Mouse (Mus musculus) Patski (cell line): Measurements from ENCODE around the gene Med11. TPM values are rescaled to one million over a fixed set of nuclear protein-coding genes. Genes with fewer than 3 reads are reported as not detected.

Experiments used
- ATAC-seq: fragments of 100-300 bp; one replicate; pipeline ENCODE4 v1.8.0; 2021
- CTCF ChIA-PET: fragments of 350-600 bp; sonication (Branson Sonifier 250); formaldehyde crosslinking; loops from one replicate; lab custom pipeline; 2022; ENCODE audit warnings: inconsistent platforms; lab: Charles Lee
- POLR2A ChIA-PET: fragments of 350-600 bp; sonication (Branson Sonifier 250); formaldehyde crosslinking; loops from one replicate; lab custom pipeline; 2022; ENCODE audit warnings: antibody characterized with exemption, inconsistent platforms; lab: Charles Lee
- DNase-seq: peaks from one replicate; pipeline ENCODE4 v3.0.0-alpha.2; 2011; ENCODE audit warnings: low read depth, low spot score
- H3K27me3 ChIP-seq: fragments of 371-371 bp; one replicate; pipeline ENCODE4 v1.5.1; 2021
- CTCF ChIP-seq: fragments of 100-300 bp; IDR thresholded peaks from one replicate; pipeline ENCODE4 v1.5.1; 2021
- in situ Hi-C: fragments of 300-500 bp; cut with MboI; formaldehyde crosslinking; loops from 3 replicates; pipeline ENCODE4 v1.11.1; 2018; ENCODE audit warnings: low pct_unique_long_range_greater_than_20kb, mixed read lengths
- polyA plus RNA-seq: library from polyadenylated mRNA; unstranded; gene quantifications from one replicate; pipeline ENCODE4 v1.2.3, GENCODE M21; 2021

Gene Med11
- polyA plus RNA-seq, 1 experiment from 2014 or later = 41.3 TPM

DNA sequence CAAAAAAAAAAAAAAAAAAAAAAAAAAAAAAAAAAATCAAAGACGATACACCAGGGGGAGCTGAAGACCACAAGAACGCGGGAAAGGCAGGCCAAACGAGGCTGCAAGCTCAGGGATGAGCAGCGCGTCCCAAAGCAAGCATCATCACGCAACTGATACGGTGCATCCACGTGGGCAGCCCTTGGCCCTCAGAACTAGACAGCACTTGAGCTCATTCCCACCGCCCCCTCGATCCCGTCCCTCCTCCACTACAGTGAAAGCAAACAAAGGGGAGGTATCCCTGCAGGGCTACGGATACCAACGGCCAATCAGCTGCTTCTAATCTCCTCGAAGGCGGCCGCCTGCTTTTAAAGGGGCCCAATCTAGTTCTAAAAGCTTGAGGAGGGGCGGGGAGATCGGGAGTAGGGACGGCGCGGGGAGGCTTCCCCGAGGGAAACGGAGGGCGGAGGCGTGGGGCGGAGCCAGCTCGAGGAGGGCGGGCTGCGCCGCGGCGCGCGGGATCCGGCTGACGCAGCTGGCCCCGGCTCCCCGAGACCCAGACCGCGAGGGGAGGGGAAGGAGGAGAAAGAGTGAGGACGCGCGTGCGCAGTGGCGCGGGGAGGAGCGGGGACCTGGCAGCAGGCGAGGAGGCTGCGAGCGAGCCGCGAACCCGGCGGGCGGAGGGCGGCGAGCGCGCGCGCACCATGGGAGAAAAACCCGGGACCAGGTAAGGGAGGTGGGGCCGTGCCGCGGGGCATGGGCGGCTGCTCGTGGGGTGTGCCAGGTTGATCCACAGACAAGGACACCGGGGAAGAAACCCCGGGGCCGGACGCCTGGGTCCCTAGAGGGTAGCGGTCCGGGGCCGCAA, 19.4 kb upstream of the Med11 start, which contains the start of gene Arrb2:
Gene Arrb2, plus strand, starts transcription at position 588 of the 847 bp plus-strand sequence.
- in situ Hi-C loops = no loop called here
- DNase-seq (peak; percentile 81), ATAC-seq (peak; percentile 94)
- TF ChIP-seq CTCF = no peak
- H3K27me3 ChIP-seq = peaks cover 7% of the 10 kb centered on the region
- ChIA-PET POLR2A (interaction anchor here (0.6 kb wide), 1 partner anchor 74 kb away, joined by 3 read pairs; no protein-coding TSS in a partner anchor), CTCF (interaction anchor here (0.7 to 2.1 kb wide), 12 partner anchors 14 to 270 kb away, joined by 3 to 11 read pairs (median 4); partner anchors contain the start of genes Med11 and Tm4sf5)

DNA sequence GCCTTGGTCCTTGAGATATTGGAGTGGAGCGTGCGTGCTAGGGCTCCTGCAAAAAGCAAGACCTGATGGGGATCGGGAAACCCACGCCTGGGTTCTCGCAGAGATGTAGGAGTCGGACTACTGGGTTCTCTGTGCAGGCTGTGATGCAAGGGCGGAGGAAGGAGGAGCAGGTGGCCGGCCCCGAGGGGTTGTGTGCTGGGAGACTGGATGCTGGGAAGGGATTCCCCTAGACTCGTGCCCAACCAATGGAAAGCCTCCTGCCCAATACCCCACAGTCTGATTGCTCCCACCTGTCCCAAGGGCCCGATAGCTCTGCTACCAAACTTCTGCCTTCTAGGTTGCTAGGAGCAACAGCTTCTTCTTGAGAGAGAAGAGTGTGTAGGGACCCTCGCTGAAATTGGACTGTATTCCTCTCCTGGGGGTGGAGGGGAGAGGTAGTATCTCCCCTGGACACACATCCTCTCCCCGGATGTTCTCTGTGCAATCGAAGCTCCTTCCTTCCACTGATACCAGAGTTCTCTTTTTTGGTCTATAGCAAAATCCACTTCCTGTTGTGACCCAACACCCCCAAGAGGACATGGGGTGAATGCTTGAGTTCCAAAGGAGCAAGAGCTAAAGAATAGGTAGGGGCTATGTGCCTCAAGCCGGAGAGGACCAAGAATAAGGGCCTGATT, 18.7 kb upstream of the Med11 start:
- CTCF ChIA-PET = interaction anchor here (1.3 to 2.1 kb wide), 2 partner anchors 17 to 67 kb away, joined by 6 to 11 read pairs; no protein-coding TSS in a partner anchor
- no peak for DNase-seq
- no peak for TF ChIP-seq CTCF
- H3K27me3 ChIP-seq = peaks cover 7% of the 10 kb centered on the region
- ATAC-seq = no peak
- POLR2A ChIA-PET = no interaction called here
- in situ Hi-C loops = no loop called here

GRCm38 (mm10) chr11:70433569-70433943, 18.2 kb upstream of the Med11 start:
- no peak for ATAC-seq
- ChIA-PET POLR2A (no interaction called here), CTCF (interaction anchor here (2.1 kb wide), 1 partner anchor 67 kb away, joined by 11 read pairs; no protein-coding TSS in a partner anchor)
- DNase-seq = no peak
- no peak for TF ChIP-seq CTCF
- in situ Hi-C loops = no loop called here
- H3K27me3 ChIP-seq = peaks cover 7% of the 10 kb centered on the region

DNA sequence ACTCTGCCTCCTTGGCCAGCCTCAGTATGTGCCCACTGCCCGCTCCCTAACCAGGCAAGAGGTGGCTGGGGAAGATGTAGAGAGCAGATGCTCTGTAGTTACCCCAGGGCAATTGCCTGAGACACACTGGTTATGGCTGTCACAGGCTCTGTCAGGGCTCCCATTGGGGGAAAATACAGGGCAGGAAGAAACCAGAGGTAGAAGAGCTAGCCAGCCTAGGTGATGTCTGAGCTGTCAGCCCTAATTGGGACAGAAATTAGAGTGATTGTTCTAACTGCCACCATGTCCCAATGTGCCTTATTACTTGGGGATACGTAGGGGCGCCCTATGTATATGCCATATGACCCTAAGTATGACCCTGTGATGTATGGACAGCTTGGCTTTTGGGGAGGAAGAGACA, 17.8 kb upstream of the Med11 start:
- ChIA-PET POLR2A (no interaction called here), CTCF (interaction anchor here (2.1 kb wide), 1 partner anchor 66 kb away, joined by 11 read pairs; no protein-coding TSS in a partner anchor)
- DNase-seq (no peak), ATAC-seq (no peak)
- H3K27me3 ChIP-seq = peaks cover 7% of the 10 kb centered on the region
- in situ Hi-C loops = no loop called here
- TF ChIP-seq CTCF = no peak

DNA sequence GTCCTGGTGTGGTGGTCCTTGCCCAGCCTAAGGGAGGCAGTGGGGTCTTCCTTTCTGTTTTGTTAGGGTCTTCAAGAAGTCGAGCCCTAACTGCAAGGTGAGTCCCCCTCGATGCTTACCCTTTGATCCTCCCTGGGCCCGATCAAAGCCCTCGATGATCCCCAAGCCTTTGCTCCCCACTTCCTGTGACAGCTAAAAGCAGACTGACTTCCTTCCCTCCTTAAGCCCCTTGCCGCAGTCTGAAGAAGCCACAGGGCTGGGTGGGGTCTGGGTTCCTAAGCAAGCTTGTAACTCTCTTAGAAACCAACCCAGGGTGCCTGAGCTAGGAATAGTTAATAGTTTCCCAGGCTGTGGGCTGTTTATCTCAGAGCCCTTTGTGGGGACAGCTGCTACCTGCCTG, 16.2 kb upstream of the Med11 start:
- in situ Hi-C loops = no loop called here
- ATAC-seq = no peak
- DNase-seq = no peak
- TF ChIP-seq CTCF = no peak
- CTCF ChIA-PET = no interaction called here
- POLR2A ChIA-PET = no interaction called here
- no peaks in the 10 kb centered on the region for H3K27me3 ChIP-seq

- CTCF ChIA-PET = no interaction called here
Measured at GRCm38 (mm10) chr11:70437426-70437825, 14.3 kb upstream of the Med11 start.

GRCm38 (mm10) chr11:70438728-70439374, 12.9 kb upstream of the Med11 start:
- no peaks in the 10 kb centered on the region for H3K27me3 ChIP-seq
- no peak for TF ChIP-seq CTCF
- ATAC-seq = no peak
- POLR2A ChIA-PET = interaction anchor here (0.6 to 1.3 kb wide), 2 partner anchors 9 to 457 kb away, joined by 3 read pairs; no protein-coding TSS in a partner anchor
- in situ Hi-C loops = no loop called here
- CTCF ChIA-PET = no interaction called here
- no peak for DNase-seq

More at GRCm38 (mm10) chr11:70437426-70437825, 14.3 kb upstream of the Med11 start:
- no peaks in the 10 kb centered on the region for H3K27me3 ChIP-seq
- TF ChIP-seq CTCF = no peak
- POLR2A ChIA-PET = interaction anchor here (0.7 kb wide), 1 partner anchor 28 kb away, joined by 3 read pairs; the partner anchor contains the start of gene Pelp1
- in situ Hi-C loops = no loop called here
- ATAC-seq (no peak), DNase-seq (no peak)

DNA sequence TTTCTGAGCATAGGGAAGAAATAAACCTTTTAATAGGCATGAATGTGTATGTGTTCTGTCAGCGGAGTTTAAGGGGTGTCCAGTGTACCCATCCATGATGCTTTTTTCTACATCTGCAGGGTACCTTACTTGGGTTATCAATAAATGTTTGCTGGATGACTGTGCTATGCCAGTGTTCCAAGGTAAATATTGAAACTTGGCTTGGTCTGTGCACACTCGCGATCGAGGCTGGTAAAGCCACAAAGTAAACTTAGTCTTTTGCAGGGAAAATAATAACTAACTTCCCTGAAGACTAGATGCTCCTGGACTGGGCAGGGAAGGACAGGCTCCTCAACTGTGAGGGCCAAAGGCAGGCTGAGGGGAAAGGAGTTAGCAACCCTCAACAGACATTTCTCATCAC, 11.1 kb upstream of the Med11 start:
- H3K27me3 ChIP-seq = no peaks in the 10 kb centered on the region
- CTCF ChIA-PET = no interaction called here
- no peak for ATAC-seq
- DNase-seq = no peak
- TF ChIP-seq CTCF = no peak
- POLR2A ChIA-PET = no interaction called here
- in situ Hi-C loops = no loop called here

DNA sequence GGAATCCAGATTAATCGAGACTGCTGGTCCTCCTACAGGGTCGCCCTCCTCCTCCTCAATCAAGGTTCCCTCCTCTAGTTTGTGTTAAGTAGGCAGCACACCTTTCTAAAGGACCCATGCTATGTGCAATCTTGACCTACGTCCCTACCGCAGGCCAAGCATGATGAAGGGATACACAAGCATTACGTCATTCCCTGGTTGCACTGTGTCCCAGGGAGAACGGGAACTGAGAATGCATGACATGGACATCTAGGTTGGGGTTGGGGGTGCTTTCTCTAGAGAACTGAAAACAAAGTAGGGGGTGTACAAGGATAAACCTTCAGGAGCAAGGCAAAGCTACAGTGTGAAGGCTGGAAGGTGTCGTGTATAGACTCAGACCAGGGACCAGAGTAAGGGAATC, 9.8 kb upstream of the Med11 start:
- no peak for TF ChIP-seq CTCF
- POLR2A ChIA-PET = no interaction called here
- ATAC-seq (no peak), DNase-seq (no peak)
- H3K27me3 ChIP-seq = no peaks in the 10 kb centered on the region
- CTCF ChIA-PET = no interaction called here
- in situ Hi-C loops = no loop called here

DNA sequence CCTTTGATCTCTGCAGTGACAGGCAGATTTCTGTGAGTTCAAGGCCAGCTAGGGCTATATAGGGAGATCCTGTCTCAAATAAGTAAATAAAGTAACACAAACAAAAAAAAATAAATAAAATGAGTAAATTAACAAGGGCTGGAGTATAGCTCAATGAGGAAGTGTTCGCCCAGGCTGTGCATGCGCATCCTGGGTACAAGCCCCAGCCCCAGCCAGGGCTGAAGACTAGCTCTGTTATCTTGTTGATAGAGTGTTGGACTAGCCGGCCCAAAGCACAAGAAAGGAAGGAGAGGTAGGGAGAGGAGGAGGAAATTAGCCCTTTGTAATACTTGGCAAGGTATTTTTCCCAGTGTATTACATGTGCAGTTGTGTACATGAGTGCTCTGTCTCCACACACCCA, 7.8 kb upstream of the Med11 start:
- ATAC-seq (no peak), DNase-seq (no peak)
- in situ Hi-C loops = no loop called here
- ChIA-PET CTCF (no interaction called here), POLR2A (no interaction called here)
- no peak for TF ChIP-seq CTCF
- no peaks in the 10 kb centered on the region for H3K27me3 ChIP-seq
